Mouse (Mus musculus) lung, postnatal 0 days (tissue): ENCODE measurements around the gene Iqgap3. TPM values are rescaled to one million over a fixed set of nuclear protein-coding genes. Genes with fewer than 3 reads are reported as not detected.

Experiments used
- ATAC-seq: fragments of 200-750 bp; cut with Nextera tagmentation; 2 replicates; pipeline ENCODE4 v1.8.0; 2017; ENCODE audit warnings: moderate library complexity
- DNase-seq: peaks from one replicate; pipeline ENCODE4 v3.0.0-alpha.2; 2016; ENCODE audit warnings: low spot score
- H3K27ac ChIP-seq: fragments of 300-500 bp; sonication (generic); 2 replicates; pipeline ENCODE4 v1.5.1; 2014; ENCODE audit warnings: antibody characterized with exemption, mild to moderate bottlenecking, low read length, mixed read lengths
- H3K27me3 ChIP-seq: fragments of 300-500 bp; sonication (generic); replicated peaks from 2 replicates; pipeline ENCODE4 v1.6.1; 2014; ENCODE audit warnings: low read length, mixed read lengths; ENCODE audit not compliant: insufficient read depth
- H3K36me3 ChIP-seq: fragments of 300-500 bp; sonication (generic); 2 replicates; pipeline ENCODE4 v1.6.1; 2014; ENCODE audit warnings: low read length, mixed read lengths; ENCODE audit not compliant: insufficient read depth
- H3K4me1 ChIP-seq: fragments of 300-500 bp; sonication (generic); 2 replicates; pipeline ENCODE4 v1.6.1; 2014; ENCODE audit warnings: antibody characterized with exemption, low read depth, low read length, mixed read lengths; ENCODE audit not compliant: insufficient read depth
- H3K4me2 ChIP-seq: fragments of 300-500 bp; sonication (generic); replicated peaks from 2 replicates; pipeline ENCODE4 v1.6.1; 2014; ENCODE audit warnings: low read depth, mild to moderate bottlenecking, low read length, moderate library complexity, mixed read lengths
- H3K4me3 ChIP-seq: fragments of 300-500 bp; sonication (generic); 2 replicates; pipeline ENCODE4 v1.5.1; 2014; ENCODE audit warnings: low read depth, low read length
- H3K9ac ChIP-seq: fragments of 300-500 bp; sonication (generic); replicated peaks from 2 replicates; pipeline ENCODE4 v1.6.1; 2014; ENCODE audit warnings: low read depth, mild to moderate bottlenecking
- H3K9me3 ChIP-seq: fragments of 300-500 bp; sonication (generic); 2 replicates; pipeline ENCODE4 v1.6.1; 2016; ENCODE audit warnings: low read length, mixed read lengths
- CTCF ChIP-seq: IDR thresholded peaks from 2 replicates; pipeline ENCODE4 v1.5.1; 2016; ENCODE audit warnings: antibody characterized with exemption, mild to moderate bottlenecking
- EP300 ChIP-seq: IDR thresholded peaks from 2 replicates; pipeline ENCODE4 v1.6.1; 2016; ENCODE audit warnings: antibody characterized with exemption, mild to moderate bottlenecking, control low read depth
- WGBS: fragments of 180-500 bp; shearing (Covaris S2); extraction: QIAGEN DNeasy Blood & Tissue Kit; methylation state at CpG from one replicate; pipeline ENCODE4 v1.1.7; 2014; 5-methylcytosine and 5-hydroxymethylcytosine counted together
- polyA plus RNA-seq: library from polyadenylated mRNA; unstranded; fragments of >200 nt; fragmentation: Nextera tagmentation; extraction: Ambion mirVana; gene quantifications from 2 replicates; pipeline ENCODE4 v1.2.1, GENCODE M21; 2015

Gene Iqgap3
- polyA plus RNA-seq, 1 experiment from 2014 or later = 0.92 TPM

DNA sequence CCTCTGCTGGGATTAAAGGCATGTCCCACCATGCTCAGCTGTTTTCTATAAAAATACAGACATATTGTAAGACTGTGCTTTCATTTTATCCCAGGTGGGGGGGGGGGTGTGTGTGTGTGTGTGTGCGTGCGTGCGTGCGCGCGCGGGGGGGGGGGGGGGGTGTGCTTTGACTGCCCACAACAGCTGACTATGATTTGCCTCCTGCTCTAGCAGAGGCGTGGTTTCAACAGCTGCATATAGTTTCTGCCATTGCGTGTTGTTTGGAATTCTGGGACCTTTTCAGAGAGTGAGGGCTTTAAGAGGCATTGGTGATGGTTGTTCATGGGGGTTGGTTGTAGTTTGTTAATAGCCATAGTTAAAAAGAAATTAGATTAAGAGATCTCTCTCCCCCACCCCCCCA is 3.7 kb downstream of the Iqgap3 start:
- Histone ChIP-seq H3K9me3 (no peaks in the 10 kb centered on the region), H3K4me1 (peaks cover 6% of the 10 kb centered on the region; the same call in 1 of the 2 replicates), H3K9ac (no peak overlapping the region), H3K36me3 (no peaks in the 10 kb centered on the region), H3K4me2 (no peak overlapping the region), H3K4me3 (no peak overlapping the region), H3K27ac (no peak overlapping the region), H3K27me3 (no peaks in the 10 kb centered on the region)
- no peak for TF ChIP-seq EP300
- no peak for TF ChIP-seq CTCF
- ATAC-seq = no peak
- no peak for DNase-seq
- WGBS = 97% methylated on average over 9 of the region's 9 CpGs

DNA sequence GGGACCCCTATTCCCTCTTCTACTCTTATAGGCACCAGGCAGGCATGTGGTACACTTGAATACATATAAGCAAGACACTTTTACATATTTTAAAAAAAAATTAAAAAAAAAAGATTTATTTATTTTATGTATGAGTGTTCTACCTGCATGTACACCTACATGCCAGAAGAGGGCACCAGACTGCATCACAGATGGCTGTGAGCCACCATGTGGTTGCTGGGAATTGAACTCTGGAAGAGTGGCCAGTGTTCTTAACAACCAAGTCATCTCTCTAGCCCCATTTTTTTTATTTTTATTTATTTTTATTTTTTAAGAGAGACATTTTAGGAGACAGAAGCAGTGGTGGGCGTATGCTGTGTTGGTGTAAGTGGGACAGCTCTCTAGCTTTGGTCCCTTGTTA is 5.9 kb downstream of the Iqgap3 start:
- ATAC-seq = peak; percentile 37
- H3K27ac ChIP-seq = no peak overlapping the region
- H3K9me3 ChIP-seq = no peaks in the 10 kb centered on the region
- H3K4me2 ChIP-seq = no peak overlapping the region
- 86% methylated on average over 1 of the region's 1 CpGs for WGBS
- H3K36me3 ChIP-seq = no peaks in the 10 kb centered on the region
- DNase-seq = peak; percentile 51
- H3K4me1 ChIP-seq = no peaks in the 10 kb centered on the region
- TF ChIP-seq CTCF = peak; percentile 84
- TF ChIP-seq EP300 = no peak; the same call in 1 of the 2 replicates
- no peak overlapping the region for H3K4me3 ChIP-seq
- H3K27me3 ChIP-seq = no peaks in the 10 kb centered on the region
- no peak overlapping the region for H3K9ac ChIP-seq

DNA sequence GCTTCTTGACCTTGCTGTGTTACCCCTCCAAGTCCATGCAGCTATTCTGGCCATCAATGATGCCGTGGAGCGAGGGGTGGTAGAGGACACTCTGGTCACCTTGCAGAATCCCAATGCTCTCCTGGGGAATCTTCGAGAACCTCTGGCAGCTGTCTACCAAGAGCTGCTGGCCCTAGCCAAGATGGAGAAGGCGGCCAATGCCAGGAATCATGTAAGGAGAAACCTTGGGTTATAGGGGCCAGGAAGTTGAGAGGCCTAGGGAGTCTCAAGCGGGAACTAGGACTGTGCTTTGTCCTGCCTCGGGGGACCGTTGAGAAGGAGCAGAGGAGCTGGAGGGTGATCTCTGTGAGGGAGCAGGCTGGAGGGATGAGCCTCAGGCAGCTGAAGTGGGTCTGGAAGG is 8.3 kb downstream of the Iqgap3 start:
- no peak overlapping the region for H3K27ac ChIP-seq
- WGBS = 93% methylated on average over 7 of the region's 7 CpGs
- no peak for DNase-seq
- no peaks in the 10 kb centered on the region for H3K9me3 ChIP-seq
- H3K4me2 ChIP-seq = no peak overlapping the region
- no peak overlapping the region for H3K9ac ChIP-seq
- TF ChIP-seq EP300 (no peak), CTCF (no peak)
- H3K4me1 ChIP-seq = no peaks in the 10 kb centered on the region
- H3K27me3 ChIP-seq = no peaks in the 10 kb centered on the region
- no peak for ATAC-seq
- no peaks in the 10 kb centered on the region; the same call in 1 of the 2 replicates for H3K36me3 ChIP-seq
- no peak overlapping the region for H3K4me3 ChIP-seq

DNA sequence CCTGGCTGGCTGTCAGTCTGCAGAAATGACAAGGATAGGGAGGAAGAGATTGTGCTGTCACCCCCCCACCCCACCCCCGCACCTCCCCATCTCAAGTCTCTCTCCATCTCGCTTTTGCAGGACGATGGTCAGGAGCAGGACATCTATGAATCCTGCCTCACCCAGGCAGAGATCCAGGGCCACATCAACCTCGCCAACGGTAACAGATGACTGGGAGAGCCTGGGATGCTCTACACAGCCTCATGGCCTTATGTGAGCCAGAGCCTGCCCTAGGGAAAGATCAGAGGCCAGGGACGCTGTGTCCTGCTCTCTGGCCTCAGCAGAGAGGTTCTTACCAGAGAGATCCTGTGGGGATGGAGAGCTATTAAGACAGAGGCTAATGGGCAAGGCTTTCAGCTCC is 8.8 kb downstream of the Iqgap3 start:
- Histone ChIP-seq H3K4me2 (no peak overlapping the region), H3K36me3 (no peaks in the 10 kb centered on the region; the same call in 1 of the 2 replicates), H3K4me3 (no peak overlapping the region), H3K27me3 (no peaks in the 10 kb centered on the region), H3K9me3 (no peaks in the 10 kb centered on the region), H3K4me1 (no peaks in the 10 kb centered on the region), H3K9ac (no peak overlapping the region), H3K27ac (no peak overlapping the region)
- ATAC-seq (no peak), DNase-seq (no peak)
- 95% methylated on average over 6 of the region's 6 CpGs for WGBS
- TF ChIP-seq EP300 (no peak), CTCF (no peak)

DNA sequence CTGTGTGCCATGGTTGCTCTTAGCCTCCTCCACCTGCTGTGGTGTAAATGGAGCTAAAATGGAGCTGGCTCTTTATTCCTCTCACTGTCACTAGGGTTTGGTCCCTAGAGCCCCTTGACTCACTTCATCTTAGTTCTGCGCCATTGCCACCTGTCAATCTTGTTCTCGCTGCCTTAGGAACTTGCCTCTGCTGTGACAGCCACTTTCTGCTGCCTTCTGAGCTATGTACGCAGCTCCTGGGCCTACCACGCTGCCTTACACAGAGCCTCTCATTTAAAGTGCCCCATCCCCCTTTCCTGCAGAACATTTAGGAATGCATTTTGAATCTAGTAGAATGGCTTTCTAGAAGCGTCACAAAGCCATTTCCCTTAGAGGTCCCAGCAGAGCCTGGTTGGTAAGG is 12.4 kb downstream of the Iqgap3 start:
- Histone ChIP-seq H3K27me3 (no peaks in the 10 kb centered on the region), H3K4me2 (no peak overlapping the region), H3K27ac (no peak overlapping the region), H3K9me3 (no peaks in the 10 kb centered on the region), H3K4me1 (no peaks in the 10 kb centered on the region), H3K36me3 (no peaks in the 10 kb centered on the region; the same call in 1 of the 2 replicates), H3K9ac (no peak overlapping the region), H3K4me3 (no peak overlapping the region)
- no peak for TF ChIP-seq EP300
- no peak for TF ChIP-seq CTCF
- 87% methylated on average over 5 of the region's 5 CpGs for WGBS
- no peak for ATAC-seq
- DNase-seq = no peak

DNA sequence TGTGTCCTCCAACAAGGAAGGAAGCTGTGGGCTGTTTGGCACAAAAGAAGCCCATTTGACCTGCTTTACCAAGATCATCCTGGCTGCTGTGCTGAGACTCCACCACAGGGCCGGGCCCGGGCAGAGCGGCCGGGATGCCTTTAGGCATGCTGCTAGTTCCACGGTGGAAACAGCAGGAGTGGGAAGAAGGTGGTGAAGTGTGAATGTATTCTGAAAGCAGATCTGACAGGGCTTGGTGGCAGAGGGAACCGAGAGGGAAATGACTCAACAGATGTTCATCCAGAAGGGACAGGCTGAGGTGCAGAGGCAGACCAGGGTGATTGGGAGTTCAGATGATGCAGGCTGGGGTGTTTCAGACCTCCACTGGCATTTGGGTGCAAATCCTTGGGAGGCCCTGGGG is 15.9 kb downstream of the Iqgap3 start:
- Histone ChIP-seq H3K9me3 (no peaks in the 10 kb centered on the region), H3K27ac (no peak overlapping the region), H3K9ac (no peak overlapping the region), H3K4me3 (no peak overlapping the region), H3K27me3 (no peaks in the 10 kb centered on the region), H3K36me3 (no peaks in the 10 kb centered on the region; the same call in 1 of the 2 replicates), H3K4me2 (no peak overlapping the region), H3K4me1 (no peaks in the 10 kb centered on the region)
- TF ChIP-seq EP300 = no peak
- no peak for TF ChIP-seq CTCF
- DNase-seq (no peak), ATAC-seq (no peak)
- 67% methylated on average over 6 of the region's 6 CpGs for WGBS

DNA sequence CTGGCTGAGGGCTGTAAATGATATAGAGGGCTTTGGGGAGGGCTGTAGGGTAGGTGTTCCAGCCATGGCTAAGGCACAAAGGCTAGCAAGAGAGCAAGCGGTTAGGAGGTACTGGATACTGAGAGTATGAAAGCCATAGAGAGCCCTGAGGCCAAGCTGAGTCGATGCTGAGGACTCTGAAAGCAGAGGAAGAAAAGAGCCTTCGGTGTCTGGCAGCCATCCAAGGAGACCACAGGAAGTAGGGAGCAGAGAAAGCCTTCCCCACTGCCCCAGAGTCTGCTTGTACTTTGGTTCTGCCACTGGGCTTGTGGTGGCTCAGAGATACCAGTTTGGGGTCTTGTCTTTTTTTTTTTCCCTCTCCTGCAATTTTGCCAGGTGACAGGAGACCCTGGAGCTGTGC is 18.5 kb downstream of the Iqgap3 start:
- Histone ChIP-seq H3K36me3 (no peaks in the 10 kb centered on the region; the same call in 1 of the 2 replicates), H3K27me3 (no peaks in the 10 kb centered on the region), H3K9me3 (no peaks in the 10 kb centered on the region), H3K9ac (no peak overlapping the region), H3K27ac (no peak overlapping the region), H3K4me1 (no peaks in the 10 kb centered on the region), H3K4me3 (no peak overlapping the region), H3K4me2 (no peak overlapping the region)
- 52% methylated on average over 3 of the region's 3 CpGs for WGBS
- TF ChIP-seq EP300 (no peak), CTCF (no peak)
- ATAC-seq (no peak), DNase-seq (no peak)
